Mouse (Mus musculus) large intestine, adult 2 months (tissue): ENCODE data around the gene Lats2. TPM values are rescaled to one million over a fixed set of nuclear protein-coding genes. Genes with fewer than 3 reads are reported as not detected.
"Not testable (repeated sequence)": the region's sequence is repeated elsewhere in the genome, so short reads cannot be mapped to it uniquely, and the experiment has no call there.

Experiments used
- DNase-seq: peaks from one replicate; pipeline ENCODE4 v3.0.0-alpha.2; 2012; ENCODE audit warnings: low read depth, low spot score
- WGBS: fragments of 180-500 bp; shearing (Covaris S2); methylation state at CpG from one replicate; pipeline ENCODE4 v1.1.7; 2018; 5-methylcytosine and 5-hydroxymethylcytosine counted together
- polyA plus RNA-seq: library from polyadenylated mRNA; depleted of rRNA; stranded (reverse); fragments of >200 nt; gene quantifications from 2 replicates; pipeline ENCODE4 v1.2.3, GENCODE M21; 2012

Lats2 gene
- polyA plus RNA-seq, 1 experiment: 6.5 TPM

DNA sequence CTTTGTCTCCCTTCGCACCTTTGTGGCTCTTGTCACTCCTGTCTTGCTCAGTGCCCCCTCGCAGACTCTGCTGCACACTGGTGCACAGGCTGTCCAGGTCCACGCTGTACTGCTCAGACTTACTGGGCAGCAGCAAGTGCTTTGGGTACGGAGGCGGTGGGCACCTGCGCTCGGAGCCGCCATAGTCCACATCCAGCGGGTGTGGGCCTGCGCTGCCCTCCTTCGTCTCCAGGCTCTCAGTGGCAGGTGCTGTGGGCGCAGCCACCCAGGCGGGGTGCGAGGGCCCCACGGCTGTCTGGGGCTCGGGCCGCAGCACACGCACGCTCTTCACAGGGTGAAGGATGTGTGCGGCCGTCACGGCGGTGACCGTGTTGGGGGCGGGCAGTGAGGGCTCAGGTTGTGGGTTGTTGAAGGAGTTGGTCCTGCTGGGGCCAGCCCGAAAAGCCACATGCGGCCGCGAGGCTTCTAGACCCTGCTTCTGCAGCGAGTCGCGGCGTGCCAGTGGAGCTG is 58.7 kb downstream of the Lats2 start:
- no peak for DNase-seq
- WGBS: 96% methylated on average over 33 of the region's 33 CpGs

DNA sequence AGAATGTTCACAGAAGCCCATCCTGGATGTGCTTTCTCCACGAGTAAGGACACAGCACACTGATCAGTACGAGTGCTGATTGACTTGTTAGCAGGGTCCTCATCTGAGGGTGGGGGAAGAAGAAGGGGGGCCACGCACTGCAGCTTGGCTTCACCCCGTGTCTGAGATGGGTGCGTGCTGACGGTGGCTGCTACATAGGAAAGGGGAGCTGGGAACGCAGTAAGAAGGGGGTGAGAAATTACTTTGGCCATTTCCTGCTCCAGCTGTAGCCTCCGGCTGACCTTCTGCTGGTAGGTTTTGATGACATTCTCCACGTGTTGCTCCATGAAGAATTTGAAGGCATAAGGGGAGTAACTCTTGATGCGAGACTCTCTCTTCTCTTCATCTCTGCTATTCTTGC is 59.2 kb downstream of the Lats2 start:
- DNase-seq: no peak
- WGBS: 86% methylated on average over 10 of the region's 10 CpGs

DNA sequence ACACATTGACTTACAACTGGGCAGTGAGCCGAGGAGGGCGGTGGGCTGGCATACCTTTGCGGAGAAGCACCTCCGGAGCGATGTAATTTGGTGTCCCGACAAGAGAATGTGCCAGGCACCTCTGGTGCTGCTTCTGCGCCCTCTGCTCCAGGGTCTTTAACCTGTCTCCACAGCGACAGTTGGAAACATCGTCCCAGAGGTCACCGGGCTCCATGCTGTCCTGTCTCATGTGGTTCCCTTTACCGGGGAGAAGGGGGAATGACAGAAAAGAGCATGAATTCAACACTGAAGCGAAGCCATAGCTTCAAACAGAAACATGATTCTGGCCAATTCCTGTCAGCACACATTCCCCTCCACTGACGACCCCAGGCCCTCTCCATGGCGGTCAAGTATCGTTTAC is 62.1 kb downstream of the Lats2 start:
- no peak for DNase-seq
- 96% methylated on average over 15 of the region's 15 CpGs for WGBS

DNA sequence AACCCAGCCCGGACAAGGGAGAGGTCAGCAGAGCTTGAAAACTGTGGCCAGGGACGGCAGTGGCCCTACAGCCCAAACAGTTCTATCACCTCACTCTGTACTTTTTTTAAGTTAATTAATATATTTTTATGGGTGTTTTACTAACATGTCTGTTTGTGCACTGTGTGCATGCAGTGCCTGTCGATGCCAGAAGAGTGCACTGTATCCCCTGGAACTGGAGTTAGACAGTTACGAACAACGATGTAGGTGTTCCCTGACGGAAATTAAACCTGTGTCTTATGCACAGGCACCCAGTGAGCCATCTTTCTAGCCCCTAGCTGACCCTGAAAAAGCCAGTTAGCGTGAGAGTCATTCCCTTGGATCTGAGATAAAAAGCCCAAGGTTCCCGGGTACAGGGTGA is 62.6 kb downstream of the Lats2 start:
- 91% methylated on average over 8 of the region's 8 CpGs for WGBS

DNA sequence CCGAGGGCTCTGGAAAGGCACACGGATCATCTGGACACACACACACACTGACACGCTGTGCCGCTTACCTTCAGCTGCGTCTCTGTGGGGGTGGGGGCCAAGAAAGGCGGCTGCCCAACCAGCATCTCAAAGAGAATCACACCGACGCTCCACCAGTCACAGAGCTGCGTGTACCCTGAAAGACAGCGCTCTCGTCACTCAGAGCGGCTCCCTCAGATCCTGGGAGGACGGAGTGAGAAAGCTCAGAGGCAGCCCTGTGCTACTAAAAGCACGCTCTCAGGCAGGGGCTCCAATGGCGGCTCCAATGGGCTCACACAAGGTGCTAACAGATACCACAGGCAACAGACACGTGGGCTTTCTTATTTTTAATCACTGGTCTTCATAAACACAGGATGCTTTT is 63.9 kb downstream of the Lats2 start:
- DNase-seq: no peak
- WGBS: 50% methylated on average over 16 of the region's 16 CpGs

More for the DNA sequence above, 62.6 kb downstream of the Lats2 start:
- DNase-seq: no peak

DNA sequence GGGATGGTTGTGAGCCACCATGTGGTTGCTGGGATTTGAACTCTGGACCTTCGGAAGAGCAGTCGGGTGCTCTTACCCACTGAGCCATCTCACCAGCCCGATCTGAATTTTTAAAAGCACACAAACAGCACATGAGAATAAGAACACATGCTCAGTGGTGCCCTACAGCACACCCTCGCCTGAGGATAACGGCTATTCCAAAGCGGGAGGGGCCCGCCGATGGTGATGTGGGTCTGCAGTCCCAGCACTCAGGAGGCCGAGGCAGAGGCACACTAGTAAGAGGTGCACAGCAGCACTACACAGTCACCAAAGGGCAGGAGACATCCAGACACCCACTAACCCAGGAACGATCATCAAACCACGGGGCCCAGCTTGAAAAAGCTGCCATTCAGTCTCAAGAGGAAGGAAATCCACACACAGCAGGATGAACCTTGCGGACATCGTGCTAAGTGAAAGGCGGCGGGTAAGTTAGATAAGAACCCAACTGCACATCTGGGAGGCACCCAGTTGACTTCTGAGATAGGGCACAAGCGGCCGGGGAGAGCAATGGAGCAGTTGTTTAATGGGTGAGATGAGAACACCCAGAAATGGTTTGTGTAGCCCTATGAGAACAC is 65.6 kb downstream of the Lats2 start:
- DNase-seq: no peak
- 92% methylated on average over 17 of the region's 17 CpGs for WGBS

DNA sequence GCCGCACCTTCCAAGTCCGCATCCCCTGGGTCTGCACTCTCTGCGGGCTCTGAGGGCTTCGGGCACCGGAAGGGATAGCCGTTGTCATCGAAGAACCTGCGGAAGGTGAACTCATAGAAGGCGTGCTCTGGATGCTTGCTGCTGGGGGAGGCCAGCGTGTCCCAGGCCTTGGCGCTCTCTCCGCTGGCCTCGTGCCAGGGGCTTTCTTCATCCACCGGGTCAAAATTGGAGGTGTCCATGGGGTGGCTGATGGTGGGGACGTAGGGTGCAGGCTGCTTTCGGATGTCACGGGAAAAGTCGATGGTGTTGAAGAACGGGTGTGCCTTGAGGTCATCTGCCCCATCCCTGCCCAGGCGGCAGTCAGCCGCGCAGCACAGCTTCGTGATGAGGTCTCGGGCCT is 66.9 kb downstream of the Lats2 start:
- WGBS: 94% methylated on average over 24 of the region's 24 CpGs
- DNase-seq: no peak

DNA sequence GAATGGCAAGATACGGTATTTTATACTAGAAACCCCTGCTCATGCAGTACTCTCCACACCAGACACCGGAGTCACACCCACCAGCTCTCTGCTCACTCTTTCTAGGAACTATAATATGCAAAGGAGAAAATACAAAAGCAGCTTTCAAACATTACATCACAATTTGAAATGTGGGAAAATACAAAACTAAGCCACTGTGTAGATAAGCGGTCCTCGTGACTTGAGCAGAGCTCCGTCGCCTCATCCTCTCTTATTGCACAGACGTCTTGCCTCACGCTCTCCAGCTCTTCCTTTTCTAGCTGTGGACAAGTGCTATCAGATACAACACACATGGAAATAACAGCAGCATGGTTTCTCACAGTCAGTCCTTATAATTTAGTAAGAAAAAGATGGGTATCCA is 67.5 kb downstream of the Lats2 start:
- 94% methylated on average over 8 of the region's 8 CpGs for WGBS
- no peak for DNase-seq

DNA sequence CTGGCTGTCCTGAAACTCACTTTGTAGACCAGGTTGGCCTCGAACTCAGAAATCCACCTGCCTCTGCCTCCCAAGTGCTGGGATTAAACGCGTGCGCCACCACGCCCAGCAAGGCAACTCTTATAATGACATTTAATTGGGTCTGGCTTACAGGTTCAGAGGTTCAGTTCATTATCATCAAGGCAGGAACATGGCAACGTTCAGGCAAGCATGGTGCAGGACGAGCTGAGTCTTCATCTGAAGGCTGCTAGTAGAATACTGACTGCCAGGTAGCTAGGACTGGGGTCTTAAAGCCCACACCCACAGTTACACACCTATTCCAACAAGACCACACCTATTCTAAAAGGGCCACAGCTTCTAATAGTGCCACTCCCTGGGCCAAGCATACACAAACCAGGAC is 70.1 kb downstream of the Lats2 start:
- WGBS: 88% methylated on average over 7 of the region's 7 CpGs
- DNase-seq: not testable (repeated sequence)

DNA sequence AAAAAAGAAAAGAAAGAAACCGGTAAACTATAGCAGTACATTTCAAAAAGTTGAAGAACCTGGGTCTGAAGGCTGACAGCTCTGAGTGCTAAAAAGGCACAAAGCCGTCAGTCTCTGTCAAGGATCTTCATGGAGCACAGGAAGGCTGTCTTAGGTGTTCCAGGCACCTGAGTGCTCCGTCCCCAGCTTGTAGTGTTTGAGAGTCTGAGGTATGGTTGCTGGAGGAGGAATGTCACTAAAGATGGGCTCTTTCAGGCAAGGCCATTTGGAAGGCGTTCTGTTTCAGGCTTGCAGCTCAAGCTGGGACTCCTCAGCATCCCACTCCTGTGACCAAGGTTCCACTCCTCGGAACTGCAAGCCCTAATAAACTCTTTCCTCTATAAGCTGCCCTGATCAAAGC is 70.7 kb downstream of the Lats2 start:
- DNase-seq: no peak
- 90% methylated on average over 5 of the region's 5 CpGs for WGBS

DNA sequence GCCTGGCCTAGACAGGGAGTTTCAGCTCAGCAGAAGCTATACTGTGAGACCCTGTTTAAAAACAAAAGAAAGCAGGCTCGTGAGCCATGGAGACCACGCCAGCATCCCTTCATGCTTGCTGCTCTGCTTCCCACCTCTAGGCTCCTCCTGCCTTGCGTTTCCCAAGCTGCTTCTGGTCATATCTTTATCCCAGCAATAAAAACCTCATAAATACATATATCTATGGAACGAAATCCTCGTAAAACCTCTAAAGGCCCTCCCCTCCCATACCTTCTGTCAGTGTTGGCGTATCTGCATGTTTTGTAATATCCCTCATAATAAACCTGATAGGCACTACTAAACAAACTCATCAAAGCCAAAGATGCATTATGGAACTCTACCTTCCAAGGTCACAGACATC is 71.5 kb downstream of the Lats2 start:
- no peak for DNase-seq
- 28% methylated on average over 6 of the region's 6 CpGs for WGBS

DNA sequence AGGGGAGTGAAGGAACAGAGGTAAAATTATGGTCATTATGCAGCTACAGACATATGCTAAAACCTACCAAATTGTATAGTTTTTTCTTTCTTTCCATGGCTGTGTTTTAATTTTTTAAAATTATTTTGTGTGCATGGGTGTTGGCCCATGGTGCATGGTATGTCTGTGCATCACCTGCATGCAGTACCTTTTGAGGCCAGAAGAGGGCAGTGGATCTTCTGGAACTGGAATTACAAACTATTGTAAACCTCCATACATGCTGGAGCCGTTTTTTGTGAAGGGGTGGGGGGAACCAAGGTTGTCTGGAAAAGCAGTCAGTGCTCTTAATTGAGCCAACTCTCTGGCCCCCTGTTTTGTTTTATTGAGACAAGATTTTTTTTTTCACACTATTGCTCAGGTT is 73.6 kb downstream of the Lats2 start:
- no peak for DNase-seq
- 0% methylated on average over 1 of the region's 1 CpGs for WGBS

DNA sequence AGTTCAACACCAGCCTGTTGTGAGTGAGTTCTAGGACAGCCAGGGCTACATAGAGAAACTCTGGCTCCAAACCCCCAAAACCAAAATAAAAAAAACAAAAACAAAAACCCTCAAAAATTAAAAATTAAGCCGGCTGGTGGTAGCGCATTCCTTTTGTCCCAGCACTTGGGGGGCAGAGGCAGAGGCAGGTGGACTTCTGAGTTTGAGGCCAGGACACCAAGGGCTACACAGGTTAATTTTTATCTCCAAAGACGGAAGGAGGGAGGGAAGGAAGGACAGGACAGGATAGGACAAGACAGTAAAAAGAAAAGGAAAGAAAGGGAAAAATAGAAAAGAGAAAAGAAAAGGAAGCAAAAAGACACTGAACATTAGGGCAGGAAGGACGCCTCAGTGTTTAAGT is 75.4 kb downstream of the Lats2 start:
- no peak for DNase-seq
- WGBS: 76% methylated on average over 4 of the region's 4 CpGs

DNA sequence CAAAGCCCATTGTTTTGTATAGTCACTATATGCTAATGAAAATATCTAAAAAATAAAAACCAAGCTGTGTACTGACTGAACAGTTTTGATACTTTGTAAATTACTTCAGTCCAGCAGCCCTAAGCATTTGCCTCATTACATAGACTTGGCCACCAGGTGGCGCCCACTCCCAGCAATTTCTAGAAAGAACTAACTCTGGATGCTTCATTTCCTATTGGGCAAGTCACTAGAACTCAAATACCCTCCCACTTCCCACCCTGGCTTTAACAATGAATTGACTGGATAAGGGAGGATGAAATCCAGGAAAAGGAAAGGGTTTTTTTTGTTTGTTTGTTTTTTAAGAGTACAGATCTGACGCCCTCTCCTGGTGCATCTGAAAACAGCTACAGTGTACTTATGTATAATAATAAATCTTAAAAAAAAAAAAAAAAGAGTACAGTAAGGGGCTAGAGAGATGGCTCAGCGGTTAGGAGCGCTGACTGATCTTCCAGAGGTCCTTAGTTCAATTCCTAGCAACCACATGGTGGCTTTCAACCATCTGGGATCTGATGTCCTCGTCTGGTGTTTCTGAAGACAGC is 78.1 kb downstream of the Lats2 start:
- 33% methylated on average over 5 of the region's 5 CpGs for WGBS
- DNase-seq: peak; percentile 60

DNA sequence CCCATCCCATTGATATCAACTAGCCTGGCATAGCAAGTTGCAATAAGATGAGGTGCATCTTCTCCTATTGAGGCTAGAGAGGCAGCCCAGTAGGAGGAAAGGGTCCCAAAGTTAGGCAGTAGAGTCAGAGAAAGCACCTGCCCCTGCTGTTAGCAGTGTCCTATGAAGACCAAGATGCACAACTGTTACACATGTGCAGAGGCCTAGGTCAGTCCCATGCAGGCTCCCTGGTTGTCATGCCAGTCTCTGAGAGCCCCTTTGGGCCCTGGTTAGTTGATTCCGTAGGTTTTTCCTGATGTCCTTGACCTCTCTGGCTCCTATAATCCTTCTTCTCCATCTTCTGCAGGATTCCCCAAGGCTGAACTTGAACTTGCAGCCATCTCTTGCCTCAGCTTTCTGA is 78.7 kb downstream of the Lats2 start:
- DNase-seq: no peak
- 29% methylated on average over 1 of the region's 1 CpGs for WGBS

DNA sequence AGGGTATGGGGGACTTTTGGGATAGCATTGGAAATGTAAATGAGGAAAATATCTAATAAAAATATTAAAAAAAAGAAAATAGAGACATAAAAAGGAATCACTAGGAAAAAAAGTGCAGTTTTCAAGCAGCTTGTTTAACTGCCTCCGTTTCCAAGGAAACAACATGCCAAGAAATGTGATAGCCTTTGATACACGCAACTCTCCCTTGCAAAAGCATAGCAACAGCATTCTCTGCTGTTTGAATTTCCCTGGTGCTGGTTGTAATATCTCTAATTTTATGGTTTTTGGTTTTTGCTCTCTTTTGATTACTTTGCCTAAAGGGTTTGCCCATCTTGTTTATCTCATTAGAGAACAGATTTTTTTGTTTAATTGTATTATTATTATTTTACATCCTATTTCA is 82.7 kb downstream of the Lats2 start:
- no peak for DNase-seq
- 49% methylated on average over 2 of the region's 2 CpGs for whole genome bisulfite sequencing

DNA sequence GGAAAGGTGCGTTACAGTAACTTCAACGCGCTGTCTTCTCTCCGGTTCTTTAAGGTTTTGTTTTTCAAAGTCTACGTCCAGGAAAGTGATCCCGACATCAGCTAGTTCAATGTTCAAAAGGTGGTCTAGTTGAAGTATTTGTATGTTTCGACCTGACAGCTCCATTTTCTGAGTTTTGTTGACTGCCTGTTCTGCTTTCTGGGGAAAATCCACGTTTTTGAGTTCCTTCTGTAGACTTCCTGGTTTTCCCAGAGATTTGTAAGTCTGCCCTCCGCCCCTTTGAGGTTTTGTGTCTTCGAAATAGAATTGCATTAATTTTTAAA is 92.6 kb downstream of the Lats2 start:
- WGBS: 2% methylated on average over 10 of the region's 10 CpGs
- peak; percentile 19 for DNase-seq

DNA sequence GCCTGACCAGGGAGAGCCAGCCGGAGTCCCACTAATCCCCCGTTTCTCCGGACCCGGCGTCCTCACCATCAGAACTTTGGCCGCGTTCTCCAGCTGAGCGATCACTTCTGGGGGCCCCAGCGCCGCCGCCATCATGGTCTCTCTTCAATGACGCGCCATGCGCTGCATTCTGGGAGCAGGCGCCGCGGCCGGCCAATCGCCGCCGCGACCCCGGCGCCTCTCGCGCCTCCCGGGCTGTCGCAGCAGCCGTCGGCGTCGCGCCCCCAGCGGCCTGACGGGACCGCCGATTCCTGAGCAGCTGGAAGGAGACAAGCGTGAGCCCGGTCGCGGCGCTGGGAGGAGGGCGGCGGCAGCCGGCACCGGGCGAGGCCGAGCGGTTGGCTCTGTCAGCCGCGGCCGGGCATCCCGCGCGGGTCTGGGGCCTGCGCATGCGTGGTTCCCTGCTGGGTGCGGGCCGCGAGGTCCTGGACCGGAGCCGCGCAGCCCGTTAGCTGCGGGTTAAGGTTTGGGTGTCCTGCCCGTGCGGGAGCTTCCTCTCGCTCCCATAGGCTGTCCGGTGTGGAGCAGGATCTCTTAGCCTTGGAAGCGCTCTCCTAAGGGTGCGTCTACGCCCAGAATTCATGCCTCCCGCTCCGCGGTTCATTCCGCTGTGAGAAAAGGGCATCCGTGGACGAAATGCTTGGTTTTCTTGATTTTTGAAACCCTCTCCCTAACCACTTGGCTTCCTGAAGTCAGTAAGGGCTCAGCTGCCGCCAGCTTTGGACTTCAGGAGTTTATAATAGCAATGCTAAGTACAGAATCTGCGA is 93.2 kb downstream of the Lats2 start, which contains the start of gene Xpo4:
Gene Xpo4, minus strand, starts transcription at position 609 of the 806 bp plus-strand sequence.
- DNase-seq: peak; percentile 44
- under 1% methylated on average over 80 of the region's 80 CpGs for WGBS

DNA sequence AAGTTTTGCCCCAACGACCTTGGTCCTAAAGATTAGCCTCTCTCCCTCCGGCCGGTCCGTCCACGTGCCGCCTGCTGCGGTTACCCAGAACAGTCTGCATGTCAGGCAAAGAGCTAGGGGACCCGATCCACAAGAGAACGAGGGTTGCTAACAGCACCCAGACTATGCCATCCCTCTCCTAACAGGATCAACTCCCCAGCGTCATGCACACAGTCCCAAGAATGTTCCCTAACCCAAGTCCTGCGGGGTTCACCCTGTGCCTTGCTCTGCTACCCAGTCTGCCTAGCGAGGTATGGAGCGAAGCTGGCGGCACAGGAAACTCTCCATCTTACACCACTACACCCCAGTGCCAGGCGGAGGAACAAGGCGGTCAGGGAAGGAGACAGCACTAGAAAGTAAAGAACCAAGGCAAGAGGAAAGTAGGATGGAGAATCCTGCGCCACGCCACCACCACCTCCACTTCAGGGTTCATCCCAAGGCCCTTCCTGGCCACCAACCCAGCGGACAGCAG is 93.8 kb downstream of the Lats2 start:
- under 1% methylated on average over 19 of the region's 19 CpGs for WGBS

DNA sequence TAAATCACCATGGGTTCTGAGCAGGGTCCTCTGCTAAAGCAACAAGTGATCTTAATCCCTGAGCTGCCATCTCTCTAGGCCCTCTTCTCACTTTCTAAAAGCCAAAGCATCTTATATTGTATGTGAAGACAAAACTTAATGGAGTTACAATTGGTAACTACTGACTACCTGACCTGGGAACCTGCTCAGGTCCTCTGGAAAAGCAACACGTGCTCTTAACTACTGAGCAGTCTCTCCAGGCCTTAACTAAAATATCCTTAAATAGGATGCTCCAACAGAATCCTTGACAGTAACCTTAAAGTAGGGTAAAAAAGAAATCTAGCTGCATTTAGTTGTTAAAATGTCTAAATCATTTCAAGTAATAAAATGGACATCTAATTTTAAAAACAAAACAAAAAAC is 94.6 kb downstream of the Lats2 start:
- DNase-seq: no peak
- WGBS: 7% methylated on average over 1 of the region's 1 CpGs

More for the DNA sequence above, 93.8 kb downstream of the Lats2 start:
- peak; percentile 14 for DNase-seq

DNA sequence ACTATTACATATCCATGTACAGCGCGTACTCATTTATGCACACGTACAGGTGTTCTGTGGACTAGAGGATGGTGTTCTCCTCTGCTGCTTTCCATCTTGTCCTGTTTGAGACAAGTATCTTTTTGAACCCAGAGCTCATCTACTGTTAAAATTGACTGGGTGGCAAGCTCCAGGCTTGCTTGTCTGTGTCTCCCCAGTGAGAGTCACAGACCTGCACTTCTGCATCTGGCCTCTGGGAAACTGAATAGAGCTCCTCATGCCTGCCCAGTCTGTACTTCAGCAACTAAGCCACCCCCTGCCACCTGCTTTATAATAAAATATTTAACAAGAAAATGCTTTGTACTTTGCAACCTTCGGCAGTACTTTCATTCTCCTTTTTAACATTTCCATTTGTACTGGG is 99.9 kb downstream of the Lats2 start:
- WGBS: 83% methylated on average over 4 of the region's 4 CpGs
- DNase-seq: no peak
